Mouse (Mus musculus): Measurements from ENCODE around the gene Ctsf. TPM values are rescaled to one million over a fixed set of nuclear protein-coding genes. Genes with fewer than 3 reads are reported as not detected.

Ctsf gene
- 17.8 and 31.5 TPM in 2 replicates for polyA plus RNA-seq (2012; ENCODE audit: low replicate concordance)

DNA sequence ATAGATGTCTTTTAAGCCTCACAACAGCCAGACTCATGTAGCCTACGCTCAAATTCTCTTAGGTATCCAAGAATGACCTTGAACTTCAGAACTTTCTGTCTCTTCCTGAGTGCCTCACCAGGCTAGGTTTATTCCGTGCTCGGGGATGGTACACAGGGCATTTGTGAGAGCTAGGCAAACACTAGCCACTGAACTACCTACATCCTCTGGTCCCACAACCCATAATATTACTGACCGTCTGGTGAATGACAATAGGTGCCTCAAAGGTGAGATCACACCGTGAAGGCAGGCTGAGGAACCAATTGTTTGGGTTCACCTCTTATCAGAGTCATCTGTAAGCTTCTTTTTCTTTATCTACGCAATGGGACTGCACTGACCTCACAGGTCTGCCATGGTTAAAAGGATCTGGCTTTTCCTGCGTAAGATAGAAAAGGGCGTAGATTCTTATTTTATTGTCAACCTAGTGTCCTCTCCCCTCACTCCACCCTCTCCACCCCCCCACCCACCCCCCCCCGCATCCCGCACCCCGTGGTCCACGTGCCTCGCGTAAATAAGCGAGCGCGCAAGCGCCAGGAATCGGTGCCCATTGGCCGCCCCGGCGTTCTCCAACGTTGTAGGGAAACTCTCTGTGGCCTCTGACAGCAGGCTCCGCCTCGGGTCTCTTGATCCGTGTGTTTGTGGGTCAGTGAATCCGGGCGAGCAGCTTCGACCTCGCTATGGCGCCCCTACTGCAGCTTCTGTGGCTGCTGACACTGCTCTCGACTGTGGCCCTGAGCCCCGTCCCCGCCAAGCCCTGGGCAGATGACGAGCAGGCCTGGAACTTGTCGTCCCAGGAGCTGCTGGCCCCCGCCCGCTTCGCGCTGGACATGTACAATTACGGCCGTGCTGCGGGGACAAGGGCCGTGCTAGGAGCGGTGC lies at the start of gene Ctsf:
Gene Ctsf (plus strand): TSS at position 579 of the 918 bp plus-strand sequence.

DNA sequence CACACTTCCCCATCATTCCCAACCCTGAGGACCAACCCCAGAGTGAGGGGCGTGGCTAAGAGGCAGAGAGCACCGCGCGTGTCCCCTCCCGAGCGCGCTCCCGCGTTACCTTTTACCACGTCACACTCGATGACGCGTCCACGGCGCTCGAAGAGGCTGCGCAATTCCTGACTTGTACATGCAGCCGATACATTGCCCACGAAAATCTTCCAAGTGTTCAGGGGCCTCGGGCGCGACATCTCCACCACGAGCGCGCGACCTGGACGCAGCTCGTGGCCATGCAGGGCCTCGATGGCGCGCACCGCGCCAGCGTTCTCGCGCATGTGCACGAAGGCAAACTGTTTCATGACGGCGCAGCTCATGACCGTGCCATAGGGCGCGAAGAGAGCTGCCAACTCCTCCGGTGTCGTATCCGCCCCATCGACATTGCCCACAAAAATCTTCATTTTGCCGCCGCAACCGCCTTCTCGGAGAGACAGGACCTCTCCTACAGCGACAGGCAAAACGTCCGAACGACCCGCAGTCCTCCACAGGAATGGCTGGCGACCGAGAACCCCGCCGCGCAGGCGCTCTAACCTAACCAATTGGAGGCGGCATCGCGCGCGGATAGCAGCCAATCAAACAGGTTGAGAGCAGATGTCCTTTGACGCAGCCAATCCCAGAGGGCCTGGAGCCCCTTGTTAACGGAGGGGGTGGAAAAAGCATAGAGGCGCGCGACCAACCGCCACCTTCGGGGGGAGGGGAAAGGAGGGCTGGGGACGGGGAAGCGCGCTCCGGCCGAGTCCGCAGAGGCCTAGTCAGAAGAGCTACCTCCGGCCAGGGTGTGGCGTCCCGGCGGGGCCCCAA lies 43.6 kb upstream of the Ctsf start, which contains the start of the genes Gm21992 and Rbm14:
Gene Gm21992 (minus strand): TSS at position 550 of the 846 bp plus-strand sequence.
Gene Rbm14 (minus strand): TSS at position 572 of the 846 bp plus-strand sequence.

DNA sequence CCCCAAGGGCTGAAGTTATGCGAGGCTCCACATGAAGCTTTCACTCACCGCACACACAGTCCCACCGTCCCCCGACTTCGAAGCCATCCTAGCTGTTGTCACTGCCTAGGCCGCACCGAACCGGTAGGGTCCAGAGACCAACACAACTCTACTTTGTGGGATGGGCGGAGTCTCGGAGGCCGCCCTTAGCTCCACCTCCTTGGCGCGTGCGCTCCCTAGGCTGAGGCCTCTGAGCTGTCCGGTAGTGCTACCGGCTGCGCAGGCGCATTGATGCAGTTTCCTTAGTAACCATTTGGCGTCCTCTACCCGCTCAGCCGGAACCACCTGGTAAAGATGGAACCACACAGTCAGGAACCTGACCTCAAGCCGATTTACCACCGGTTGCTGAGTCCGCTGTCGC lies 15.8 kb upstream of the Ctsf start, which contains the start of the genes Ccs and Ccdc87:
Gene Ccs (minus strand): TSS at position 184 of the 400 bp plus-strand sequence.
Gene Ccdc87 (plus strand): TSS at position 218 of the 400 bp plus-strand sequence.

DNA sequence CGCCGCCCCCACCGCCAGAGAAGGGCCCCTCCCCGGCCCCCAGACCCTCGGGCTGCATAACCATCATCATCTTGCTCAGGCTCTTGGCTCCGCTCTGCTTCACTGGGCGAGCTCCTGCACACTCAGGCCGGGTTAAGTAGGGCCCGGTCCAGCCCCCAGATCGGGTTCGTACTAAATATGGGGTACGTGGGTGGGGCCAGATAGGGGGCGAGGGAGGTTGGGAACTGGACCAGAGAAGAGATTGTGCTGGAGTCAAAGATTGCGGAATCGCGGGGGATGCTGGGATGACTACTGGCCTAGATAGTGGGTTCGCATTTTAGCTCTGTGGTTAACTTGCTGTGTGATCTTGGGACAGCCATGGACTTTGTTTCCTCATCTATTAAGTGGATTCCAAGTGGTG lies 22.9 kb downstream of the Ctsf start, which contains the start of gene Actn3:
Gene Actn3 (minus strand): TSS at position 125 of the 400 bp plus-strand sequence.

DNA sequence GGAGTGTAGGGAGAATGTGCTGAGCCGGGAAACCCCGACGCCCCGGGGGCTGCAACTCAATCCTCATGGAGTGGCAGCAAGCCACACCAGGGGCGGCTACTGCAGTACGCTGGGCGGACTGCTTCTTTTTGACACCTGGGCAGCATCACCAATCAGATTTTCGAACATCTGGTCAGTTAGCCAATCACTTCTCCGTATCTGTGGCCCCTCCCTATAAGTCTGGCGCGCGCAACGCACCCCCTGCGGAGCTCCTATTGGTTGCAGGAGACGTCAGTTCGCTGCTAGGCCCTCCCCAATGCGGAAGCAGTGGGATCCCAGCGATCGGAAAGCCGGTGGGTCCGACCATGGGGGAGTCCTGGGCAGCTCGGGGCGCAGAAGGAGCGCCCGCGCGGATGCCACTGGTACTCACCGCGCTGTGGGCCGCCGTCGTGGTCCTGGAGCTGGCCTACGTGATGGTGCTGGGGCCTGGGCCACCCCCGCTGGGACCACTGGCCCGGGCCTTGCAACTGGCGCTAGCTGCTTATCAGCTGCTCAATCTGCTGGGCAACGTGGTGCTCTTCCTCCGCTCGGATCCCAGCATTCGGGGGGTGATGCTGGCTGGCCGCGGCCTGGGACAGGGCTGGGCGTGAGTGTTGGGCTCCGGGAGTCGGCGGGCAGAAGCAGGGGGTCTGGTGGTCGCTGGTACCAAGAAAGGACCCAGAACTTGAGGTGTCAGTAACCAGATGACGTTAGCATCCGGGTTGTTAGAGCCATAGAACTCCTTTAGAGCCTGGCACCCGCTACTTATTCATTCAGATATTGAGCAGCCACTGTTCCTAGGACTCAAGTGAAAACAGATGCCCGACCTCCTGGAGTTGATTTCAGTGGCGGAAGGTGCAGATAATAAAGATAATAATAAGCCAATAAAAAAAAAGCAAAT lies 23.7 kb downstream of the Ctsf start, which contains the start of gene Zdhhc24:
Gene Zdhhc24 (plus strand): TSS at position 264 of the 919 bp plus-strand sequence.

DNA sequence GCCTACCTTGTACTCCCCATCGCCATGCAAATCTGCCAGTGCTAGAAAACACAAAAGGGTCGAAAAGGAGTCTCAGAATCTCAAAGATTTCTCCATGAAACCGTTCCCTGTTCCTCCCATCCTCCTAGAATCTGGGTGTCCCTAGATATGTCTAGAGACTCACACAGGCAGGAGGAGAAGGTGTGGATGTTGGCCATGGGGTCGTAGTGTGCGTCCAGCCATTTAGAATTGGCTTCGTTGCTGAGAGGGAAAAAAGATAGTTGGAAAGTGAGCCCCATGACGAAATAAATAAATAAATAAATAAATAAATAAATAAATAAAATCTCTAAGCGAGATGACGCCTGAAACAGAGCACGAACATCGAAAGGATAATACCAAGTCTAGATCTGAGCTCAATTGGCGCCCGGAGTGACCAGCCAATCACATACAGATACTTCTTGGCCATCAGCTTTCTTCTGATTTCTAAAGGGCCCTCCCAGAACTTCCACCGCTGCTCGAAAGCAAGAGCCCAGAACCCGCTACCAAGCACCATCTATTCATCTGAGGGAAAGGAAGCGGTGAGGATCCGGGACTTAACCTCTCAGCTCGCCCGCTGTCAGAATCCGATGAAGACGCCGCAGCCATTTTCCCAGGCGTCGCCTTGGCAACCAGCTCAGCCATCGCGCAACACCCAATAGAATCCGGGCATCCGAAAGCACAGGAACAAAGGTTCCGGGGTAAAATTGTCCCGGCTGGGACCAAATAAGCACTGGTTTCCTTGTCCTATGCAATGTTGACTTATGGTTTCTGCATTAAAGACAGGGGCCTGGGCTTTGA lies 51.3 kb downstream of the Ctsf start, which contains the start of gene Bbs1:
Gene Bbs1 (minus strand): TSS at position 650 of the 816 bp plus-strand sequence.

Other genes with a start within 250 kb of the Ctsf start
- 8.4 and 9.4 TPM in 2 replicates for gene Lrfn4, start 239.5 kb upstream of the Ctsf start, polyA plus RNA-seq (2012; ENCODE audit: low replicate concordance)
- gene Rce1, start 229.5 kb upstream of the Ctsf start, polyA plus RNA-seq (2012; ENCODE audit: low replicate concordance): 10.5 and 69.0 TPM in 2 replicates
- gene Gm960, start 156.5 kb upstream of the Ctsf start, polyA plus RNA-seq (2012; ENCODE audit: low replicate concordance): 1.1 TPM in 1 of 2 replicates, not detected in the other
- 0.06 and 0.20 TPM in 2 replicates for gene Sptbn2, start 144.0 kb upstream of the Ctsf start, polyA plus RNA-seq (2012; ENCODE audit: low replicate concordance)
- 3.1 and 4.8 TPM in 2 replicates for gene Rbm4b, start 98.6 kb upstream of the Ctsf start, polyA plus RNA-seq (2012; ENCODE audit: low replicate concordance)
- gene Rbm4, start 61.2 kb upstream of the Ctsf start, polyA plus RNA-seq (2012; ENCODE audit: low replicate concordance): 3.0 and 9.7 TPM in 2 replicates
- 3.5 and 7.0 TPM in 2 replicates for gene Gm21992, start 43.5 kb upstream of the Ctsf start, polyA plus RNA-seq (2012; ENCODE audit: low replicate concordance)
- 23.2 and 88.3 TPM in 2 replicates for gene Rbm14, start 43.5 kb upstream of the Ctsf start, polyA plus RNA-seq (2012; ENCODE audit: low replicate concordance)
- gene Ccs, start 15.8 kb upstream of the Ctsf start, polyA plus RNA-seq (2012; ENCODE audit: low replicate concordance): 21.4 and 110 TPM in 2 replicates
- not detected in 2 replicates for gene Ccdc87, start 15.8 kb upstream of the Ctsf start, polyA plus RNA-seq (2012; ENCODE audit: low replicate concordance)
- gene Actn3, start 22.8 kb downstream of the Ctsf start, polyA plus RNA-seq (2012; ENCODE audit: low replicate concordance): 0.37 and 0.66 TPM in 2 replicates
- gene Zdhhc24, start 23.5 kb downstream of the Ctsf start, polyA plus RNA-seq (2012; ENCODE audit: low replicate concordance): 5.1 and 6.1 TPM in 2 replicates
- 4.4 and 8.3 TPM in 2 replicates for gene Bbs1, start 51.5 kb downstream of the Ctsf start, polyA plus RNA-seq (2012; ENCODE audit: low replicate concordance)
- 49.7 and 54.1 TPM in 2 replicates for gene Dpp3, start 73.2 kb downstream of the Ctsf start, polyA plus RNA-seq (2012; ENCODE audit: low replicate concordance)
- gene Peli3, start 88.0 kb downstream of the Ctsf start, polyA plus RNA-seq (2012; ENCODE audit: low replicate concordance): 0.11 and 0.36 TPM in 2 replicates
- gene Mrpl11, start 107.0 kb downstream of the Ctsf start, polyA plus RNA-seq (2012; ENCODE audit: low replicate concordance): 41.9 and 74.6 TPM in 2 replicates
- gene Npas4, start 135.2 kb downstream of the Ctsf start, polyA plus RNA-seq (2012; ENCODE audit: low replicate concordance): 0.14 and 0.37 TPM in 2 replicates
- 3.2 and 6.6 TPM in 2 replicates for gene Slc29a2, start 168.7 kb downstream of the Ctsf start, polyA plus RNA-seq (2012; ENCODE audit: low replicate concordance)
- gene B4gat1, start 183.7 kb downstream of the Ctsf start, polyA plus RNA-seq (2012; ENCODE audit: low replicate concordance): 6.5 TPM in 2 replicates
- gene AC124502.3, start 183.8 kb downstream of the Ctsf start, polyA plus RNA-seq (2012; ENCODE audit: low replicate concordance): not detected in 2 replicates
- gene Brms1, start 186.2 kb downstream of the Ctsf start, polyA plus RNA-seq (2012; ENCODE audit: low replicate concordance): 29.9 and 97.0 TPM in 2 replicates
- 0.43 and 0.90 TPM in 2 replicates for gene Rin1, start 195.4 kb downstream of the Ctsf start, polyA plus RNA-seq (2012; ENCODE audit: low replicate concordance)
- 4.3 and 7.0 TPM in 2 replicates for gene Cd248, start 212.9 kb downstream of the Ctsf start, polyA plus RNA-seq (2012; ENCODE audit: low replicate concordance)
- 0.09 and 1.3 TPM in 2 replicates for gene Tmem151a, start 230.4 kb downstream of the Ctsf start, polyA plus RNA-seq (2012; ENCODE audit: low replicate concordance)
- 12.3 and 39.3 TPM in 2 replicates for gene Yif1a, start 233.4 kb downstream of the Ctsf start, polyA plus RNA-seq (2012; ENCODE audit: low replicate concordance)
- 2.3 and 6.4 TPM in 2 replicates for gene Cnih2, start 243.4 kb downstream of the Ctsf start, polyA plus RNA-seq (2012; ENCODE audit: low replicate concordance)

Measured in leukemia stem cell, adult 10-12 weeks (primary cell).